Comparison of ENCODE assay signal across 7 mouse cellular contexts in genomic region chr2:126875871-126876796, GRCm38 (mm10). TPM values are rescaled to one million over a fixed set of nuclear protein-coding genes. Genes with fewer than 3 reads are reported as not detected.
A peak's percentile ranks its signal among the peaks of the same experiment; 100 is the strongest.
DNase-seq lines count a peak whose midpoint lies in the region; ATAC-seq lines count a peak whose summit lies in the region.

Gene Trpm7, minus strand, starts transcription at chr2:126876230.

- intact Hi-C loops in left cerebral cortex, postnatal 36 days (cut with DNase I): loop anchor here (1.0 kb wide), 1 partner anchor 56 kb away; no protein-coding TSS in a partner anchor

- peak; percentile 98 for ATAC-seq in intestine, embryonic 16.5 days
- ATAC-seq in midbrain, embryonic 11.5 days (ENCODE audit: low FRiP score): peak; percentile 98

- no peaks in the 10 kb centered on the region for H3K36me3 ChIP-seq in intestine, embryonic 16.5 days (ENCODE audit: control insufficient read depth, insufficient read depth, low read length)
- H3K36me3 ChIP-seq in midbrain, embryonic 11.5 days (ENCODE audit: control insufficient read depth, insufficient read depth, low read length): no peaks in the 10 kb centered on the region

- peak within 1 kb of the TSS; percentile 67 for H3K4me3 ChIP-seq in intestine, embryonic 16.5 days (ENCODE audit: low read length)
- peak within 1 kb of the TSS; percentile 81 for H3K4me3 ChIP-seq in midbrain, embryonic 11.5 days (ENCODE audit: low read depth, low read length)

- peak within 1 kb of the TSS; percentile 94 for H3K9ac ChIP-seq in intestine, embryonic 16.5 days (ENCODE audit: low read depth, low read length)
- peak within 1 kb of the TSS; percentile 91 for H3K9ac ChIP-seq in midbrain, embryonic 11.5 days (ENCODE audit: low read length)

- H3K27me3 ChIP-seq in intestine, embryonic 16.5 days (replicated peaks; ENCODE audit: control insufficient read depth, insufficient read depth, low read length): no peaks in the 10 kb centered on the region
- no peaks in the 10 kb centered on the region for H3K27me3 ChIP-seq in midbrain, embryonic 11.5 days (ENCODE audit: control insufficient read depth, insufficient read depth, low read length)

- DNase-seq in adrenal gland, adult 8-10 months: peak; percentile 89
- peak; percentile 88 for DNase-seq in embryo, embryonic 9.5 days (ENCODE audit: extremely low spot score)
- peak; percentile 84 to 92 for DNase-seq in gastrocnemius, postnatal 4 days (ENCODE audit: low spot score in 2 of 2)
- DNase-seq in left cerebral cortex, postnatal 36 days (ENCODE audit: low spot score in 2 of 2): peak; percentile 93 to 95
- peak; percentile 99 for DNase-seq in midbrain, embryonic 11.5 days (ENCODE audit: low spot score, missing footprints)
- DNase-seq in skeletal muscle tissue, adult 2 months (ENCODE audit: low read depth, low spot score): peak; percentile 95

- peak within 1 kb of the TSS; percentile 97 for H3K27ac ChIP-seq in intestine, embryonic 16.5 days (ENCODE audit: low read length)
- H3K27ac ChIP-seq in midbrain, embryonic 11.5 days (ENCODE audit: low read depth, low read length): peak within 1 kb of the TSS; percentile 93

- no peaks in the 10 kb centered on the region; the same call in 1 of the 2 replicates for H3K4me1 ChIP-seq in intestine, embryonic 16.5 days (ENCODE audit: control insufficient read depth, insufficient read depth, low read length)
- H3K4me1 ChIP-seq in midbrain, embryonic 11.5 days (ENCODE audit: control insufficient read depth, insufficient read depth, low read length): peaks cover 5% of the 10 kb centered on the region

- under 1% methylated on average over 80 of the region's 81 CpGs for WGBS in intestine, embryonic 16.5 days
- under 1% methylated on average over 73 of the region's 81 CpGs for WGBS in midbrain, embryonic 11.5 days

- H3K9me3 ChIP-seq in intestine, embryonic 16.5 days (ENCODE audit: control insufficient read depth, low read length): no peaks in the 10 kb centered on the region
- H3K9me3 ChIP-seq in midbrain, embryonic 11.5 days (ENCODE audit: control insufficient read depth, low read length): no peaks in the 10 kb centered on the region

- peak within 1 kb of the TSS; percentile 68 for H3K4me2 ChIP-seq in intestine, embryonic 16.5 days (ENCODE audit: low read depth, low read length)
- peak within 1 kb of the TSS; percentile 64 for H3K4me2 ChIP-seq in midbrain, embryonic 11.5 days

RNA-seq across cellular contexts. Expression of gene Trpm7, which starts in this region (rescaled TPM):
- 10 to 100 TPM; 37.0 to 59.1 (median 50.0) TPM for total RNA-seq in adrenal gland, adult 8-10 months (2022)
- 10 to 100 TPM; 43.6 to 53.5 TPM for total RNA-seq in gastrocnemius, postnatal 4 days (2021)
- polyA plus RNA-seq in intestine, embryonic 16.5 days (2015; fragmentation: Nextera tagmentation; extraction: Ambion mirVana): 33.0 and 37.8 TPM in 2 replicates
- 10 to 100 TPM; 30.4 to 42.3 TPM for total RNA-seq in left cerebral cortex, postnatal 36 days (2021)
- polyA plus RNA-seq in midbrain, embryonic 11.5 days (2014; fragmentation: Nextera tagmentation; extraction: Ambion mirVana): 34.2 and 37.2 TPM in 2 replicates

Comparison
In these comparisons a context has a peak if more than half of its experiments do, and no peak if none do; other contexts are left out.
1. Peak in every context shown above with its lines: DNase-seq, ATAC-seq, H3K4me3 ChIP-seq and H3K27ac ChIP-seq.